Mouse (Mus musculus) embryonic stem cell, embryonic (primary cell): Measurements from ENCODE around the gene Cacng4.

Experiments
- CTCF ChIA-PET, 4 experiments: fragments of 300-600 bp in 2 of 4; fragments of 350-600 bp in 2 of 4; sonication (Branson Sonifier 250); formaldehyde crosslinking; loops; one replicate each; lab custom pipeline; 2022; ENCODE audit warnings: inconsistent platforms in 2 of 4; lab: Charles Lee
- POLR2A ChIA-PET, 4 experiments: fragments of 300-600 bp in 2 of 4; fragments of 350-600 bp in 2 of 4; sonication (Branson Sonifier 250); formaldehyde crosslinking; loops; one replicate each; lab custom pipeline; 2022; ENCODE audit warnings: antibody characterized with exemption in 4 of 4, inconsistent platforms in 1 of 4; lab: Charles Lee

The Cacng4 gene

DNA sequence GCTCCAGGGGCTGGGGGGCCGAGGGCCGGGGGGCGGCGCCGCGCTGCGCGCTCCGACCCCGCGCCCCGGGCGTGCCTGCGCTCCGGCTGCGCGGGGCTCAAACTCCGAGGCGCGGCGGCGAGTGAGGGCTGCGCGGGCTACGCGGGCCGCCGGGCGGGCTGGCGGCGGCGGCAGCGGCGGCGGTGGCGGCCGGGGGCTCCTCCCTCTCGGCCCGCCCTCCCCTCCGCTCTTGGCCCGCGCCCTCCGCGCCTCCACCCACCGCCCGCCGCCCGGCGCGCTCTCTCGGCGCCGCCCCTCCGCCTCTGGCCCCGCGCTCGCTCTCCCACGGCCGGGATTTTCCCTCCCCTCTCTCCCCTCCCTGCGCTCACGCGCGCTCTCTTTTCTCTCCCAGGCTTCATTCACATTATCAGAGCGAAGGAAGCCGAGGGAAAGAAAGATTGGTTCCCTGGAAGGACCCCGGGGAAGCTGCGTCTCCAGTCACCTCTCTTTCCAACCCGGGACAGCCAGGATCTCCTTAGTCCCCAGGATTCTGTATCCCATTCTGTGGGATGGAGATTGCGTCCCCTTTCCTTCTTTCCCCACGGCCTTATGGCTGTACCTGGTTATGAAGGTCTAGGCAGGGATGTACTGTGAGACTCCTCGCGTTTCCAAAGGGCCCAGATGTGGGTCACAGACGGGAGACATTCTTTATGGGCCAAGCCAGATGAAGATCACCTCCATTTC is at the start of gene Cacng4:
Gene Cacng4, minus strand, starts transcription at position 11 of the 723 bp plus-strand sequence.
- ChIA-PET POLR2A (interaction anchor here in 2 of 4 experiments (0.6 to 0.9 kb wide), 2 partner anchors 47 to 120 kb away, joined by 3 read pairs; partner anchors contain the start of gene Cacng5 (in 1 of the 2)), CTCF (interaction anchor here in 2 of 4 experiments (0.6 to 1.8 kb wide), 4 partner anchors 12 to 600 kb away, joined by 3 to 4 read pairs (median 4); no protein-coding TSS in a partner anchor)

- ChIA-PET POLR2A (interaction anchor here in 1 of 4 experiments (0.6 kb wide), 2 partner anchors 26 to 78 kb away, joined by 3 read pairs; no protein-coding TSS in a partner anchor), CTCF (no interaction called here)
Observed at GRCm38 (mm10) chr11:107833351-107834040, 39.1 kb upstream of the Cacng4 start.

- ChIA-PET POLR2A (interaction anchor here in 3 of 4 experiments (0.5 to 1.2 kb wide), 5 partner anchors 11 to 423 kb away, joined by 3 to 4 read pairs (median 3); no protein-coding TSS in a partner anchor), CTCF (interaction anchor here in 1 of 4 experiments (2.0 kb wide), 1 partner anchor 48 kb away, joined by 7 read pairs; no protein-coding TSS in a partner anchor)
Observed at GRCm38 (mm10) chr11:107817196-107817595, 22.8 kb upstream of the Cacng4 start.

- POLR2A ChIA-PET = interaction anchor here in 2 of 4 experiments (0.6 to 1.4 kb wide), 4 partner anchors 16 to 334 kb away, joined by 3 to 5 read pairs (median 4); no protein-coding TSS in a partner anchor
- CTCF ChIA-PET = interaction anchor here in 2 of 4 experiments (0.6 to 2.4 kb wide), 5 partner anchors 17 to 281 kb away, joined by 3 to 9 read pairs (median 4); no protein-coding TSS in a partner anchor
Observed at GRCm38 (mm10) chr11:107812941-107813648, 18.7 kb upstream of the Cacng4 start.

DNA sequence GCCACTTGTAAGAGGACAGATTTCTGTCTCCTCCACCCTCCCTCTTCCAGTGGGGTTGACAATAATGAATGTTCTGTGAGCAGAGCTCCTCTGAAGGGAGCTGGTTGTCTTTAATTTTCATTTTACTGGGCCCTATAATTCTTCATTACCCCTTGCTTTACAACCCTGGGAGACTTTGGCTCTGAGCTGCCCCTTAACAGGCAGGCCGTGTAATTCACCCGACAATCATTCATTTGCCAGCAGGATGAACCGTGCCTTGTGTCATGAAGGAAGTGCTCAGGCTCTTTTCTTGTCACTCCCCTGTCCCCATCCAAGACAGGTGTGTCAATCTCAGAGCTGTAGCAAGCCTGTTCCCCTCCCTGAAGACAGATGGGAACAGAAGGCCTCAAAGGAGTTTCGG is 18.1 kb upstream of the Cacng4 start:
- ChIA-PET POLR2A (interaction anchor here in 2 of 4 experiments (0.6 to 1.4 kb wide), 5 partner anchors 16 to 333 kb away, joined by 3 to 5 read pairs (median 3); no protein-coding TSS in a partner anchor), CTCF (interaction anchor here in 1 of 4 experiments (0.6 to 2.4 kb wide), 3 partner anchors 41 to 280 kb away, joined by 3 to 9 read pairs (median 4); no protein-coding TSS in a partner anchor)

GRCm38 (mm10) chr11:107808508-107808907 is 14.2 kb upstream of the Cacng4 start:
- ChIA-PET POLR2A (interaction anchor here in 1 of 4 experiments (0.6 kb wide), 1 partner anchor 441 kb away, joined by 3 read pairs; no protein-coding TSS in a partner anchor), CTCF (interaction anchor here in 1 of 4 experiments (1.6 kb wide), 1 partner anchor 56 kb away, joined by 3 read pairs; no protein-coding TSS in a partner anchor)

- CTCF ChIA-PET = interaction anchor here in 3 of 4 experiments (0.8 to 1.9 kb wide), 5 partner anchors 10 to 304 kb away, joined by 3 to 4 read pairs (median 3); no protein-coding TSS in a partner anchor
- POLR2A ChIA-PET = no interaction called here
Observed at GRCm38 (mm10) chr11:107806058-107806457, 11.7 kb upstream of the Cacng4 start.

- ChIA-PET CTCF (interaction anchor here in 1 of 4 experiments (0.5 kb wide), 1 partner anchor 243 kb away, joined by 4 read pairs; no protein-coding TSS in a partner anchor), POLR2A (no interaction called here)
Observed at GRCm38 (mm10) chr11:107801946-107802345, 7.6 kb upstream of the Cacng4 start.

GRCm38 (mm10) chr11:107799331-107799730 is 5.0 kb upstream of the Cacng4 start:
- ChIA-PET POLR2A (interaction anchor here in 1 of 4 experiments (0.5 kb wide), 1 partner anchor 212 kb away, joined by 4 read pairs; no protein-coding TSS in a partner anchor), CTCF (interaction anchor here in 1 of 4 experiments (1.3 kb wide), 1 partner anchor 65 kb away, joined by 6 read pairs; no protein-coding TSS in a partner anchor)

GRCm38 (mm10) chr11:107796346-107796745 is 2.0 kb upstream of the Cacng4 start:
- ChIA-PET CTCF (interaction anchor here in 1 of 4 experiments (1.8 kb wide), 1 partner anchor 10 kb away, joined by 4 read pairs; no protein-coding TSS in a partner anchor), POLR2A (interaction anchor here in 2 of 4 experiments (1.4 to 1.6 kb wide), 2 partner anchors 14 to 17 kb away, joined by 3 to 4 read pairs; no protein-coding TSS in a partner anchor)

DNA sequence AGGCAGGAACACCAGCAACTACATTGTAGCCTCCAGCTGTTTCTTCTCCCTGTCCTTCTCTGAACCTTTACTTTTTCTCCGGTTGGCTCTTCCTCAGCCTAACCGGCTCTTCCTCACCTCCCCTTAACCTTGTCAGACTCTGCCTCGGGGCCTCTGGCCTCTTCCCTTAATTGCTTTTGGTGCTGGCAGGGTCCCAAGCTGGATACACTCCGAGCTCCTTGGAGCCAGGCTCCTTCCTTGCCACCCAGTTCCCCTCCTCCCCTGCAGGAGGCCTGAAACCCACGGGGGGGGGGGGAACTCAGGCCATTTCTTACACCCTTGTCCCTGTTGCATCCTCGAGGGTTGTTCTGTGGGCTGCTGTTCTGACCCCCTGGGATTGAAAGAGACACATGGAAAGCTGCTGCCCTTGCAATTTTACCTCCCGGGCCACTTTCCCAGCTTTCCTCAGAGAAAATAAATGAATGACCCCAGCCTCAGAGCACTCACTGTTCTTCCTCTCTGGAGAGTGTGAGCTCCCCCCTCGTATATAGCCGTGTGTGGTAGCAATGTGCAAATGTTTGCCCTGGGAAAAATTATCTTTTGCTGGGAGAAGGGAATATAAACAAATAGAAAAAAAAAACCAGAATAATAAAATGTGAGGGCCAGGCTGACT is 1.2 kb upstream of the Cacng4 start:
- POLR2A ChIA-PET = interaction anchor here in 3 of 4 experiments (0.6 to 1.4 kb wide), 5 partner anchors 15 to 119 kb away, joined by 3 read pairs; partner anchors contain the start of gene Cacng5 (in 1 of the 3)
- CTCF ChIA-PET = interaction anchor here in 3 of 4 experiments (0.6 to 1.8 kb wide), 5 partner anchors 11 to 600 kb away, joined by 3 to 6 read pairs (median 4); no protein-coding TSS in a partner anchor

- POLR2A ChIA-PET = interaction anchor here in 1 of 4 experiments (0.7 kb wide), 1 partner anchor 17 kb away, joined by 5 read pairs; no protein-coding TSS in a partner anchor
Observed at GRCm38 (mm10) chr11:107794103-107794493, 259 bp downstream of the Cacng4 start.

DNA sequence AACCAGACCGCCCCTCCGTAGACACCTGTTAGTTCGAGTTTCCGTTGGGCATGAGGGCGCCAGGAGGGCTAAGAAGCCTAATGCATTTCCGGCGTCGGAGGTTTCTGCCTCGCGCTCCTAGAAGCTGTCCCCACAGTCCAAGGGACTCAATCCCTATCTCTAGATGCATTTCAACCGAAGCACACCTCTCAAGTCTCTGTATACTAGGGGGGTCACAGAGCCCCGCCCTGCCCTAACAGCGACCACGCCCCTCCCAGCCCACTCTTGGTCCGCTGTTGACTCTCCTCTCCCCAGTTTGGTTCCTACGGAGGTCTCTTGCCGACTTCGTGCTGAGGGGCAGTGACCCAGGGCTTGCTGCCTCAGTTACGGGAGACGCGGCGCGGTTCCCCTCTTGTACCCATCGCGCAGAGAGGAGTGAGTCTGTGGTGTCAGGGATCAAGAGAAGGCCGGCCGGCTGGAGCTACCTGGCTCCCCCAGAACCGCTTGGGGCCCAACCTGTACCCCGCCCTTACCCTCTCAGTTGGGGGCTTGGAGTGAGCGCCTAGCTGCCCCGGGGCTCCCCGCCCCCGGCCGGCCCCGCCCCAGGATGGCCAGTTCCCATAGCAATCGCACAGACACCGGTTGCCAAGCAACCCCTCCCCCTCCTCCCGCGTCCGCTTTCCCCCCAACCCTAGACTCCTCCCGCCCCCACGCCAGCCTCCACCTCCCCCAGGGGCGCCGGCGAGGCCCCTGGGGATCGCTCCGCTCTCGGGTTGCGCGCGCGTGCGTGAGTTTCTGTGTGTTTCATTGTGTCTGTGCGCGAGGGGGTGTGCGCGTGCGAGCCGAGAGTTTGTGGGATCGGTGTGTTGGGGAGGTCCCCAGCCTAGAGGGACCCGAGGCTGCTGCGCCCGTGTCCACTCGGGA is 906 bp downstream of the Cacng4 start:
- ChIA-PET POLR2A (interaction anchor here in 1 of 4 experiments (0.7 to 1.5 kb wide), 2 partner anchors 16 to 18 kb away, joined by 4 to 5 read pairs; no protein-coding TSS in a partner anchor), CTCF (interaction anchor here in 2 of 4 experiments (0.6 to 0.7 kb wide), 2 partner anchors 60 to 118 kb away, joined by 3 read pairs; no protein-coding TSS in a partner anchor)

More at GRCm38 (mm10) chr11:107794103-107794493, 259 bp downstream of the Cacng4 start:
- CTCF ChIA-PET = interaction anchor here in 1 of 4 experiments (0.7 kb wide), 1 partner anchor 118 kb away, joined by 3 read pairs; no protein-coding TSS in a partner anchor

GRCm38 (mm10) chr11:107792136-107792535 is 2.2 kb downstream of the Cacng4 start:
- POLR2A ChIA-PET = interaction anchor here in 2 of 4 experiments (0.9 to 1.5 kb wide), 3 partner anchors 17 to 429 kb away, joined by 3 to 4 read pairs (median 4); no protein-coding TSS in a partner anchor
- CTCF ChIA-PET = interaction anchor here in 1 of 4 experiments (0.7 kb wide), 1 partner anchor 36 kb away, joined by 3 read pairs; no protein-coding TSS in a partner anchor

DNA sequence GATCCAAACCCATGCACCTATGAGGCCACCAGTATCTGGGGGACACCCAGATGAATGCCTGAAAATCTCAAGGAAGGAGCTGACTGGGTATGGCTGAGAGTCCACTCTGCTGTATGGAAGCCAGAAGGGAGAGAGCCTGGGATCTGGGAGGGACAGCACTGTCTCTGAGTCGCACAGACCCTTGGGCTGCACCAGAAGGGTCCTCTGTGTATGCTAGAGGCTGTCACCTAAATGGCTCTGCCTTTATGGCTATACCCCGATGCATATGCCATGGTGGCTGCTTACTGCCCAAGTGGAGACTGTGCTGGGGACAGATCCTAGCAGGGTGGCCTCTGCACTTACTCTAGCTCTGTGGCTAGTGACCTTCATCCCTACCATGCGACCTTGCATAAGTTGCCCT is 8.6 kb downstream of the Cacng4 start:
- ChIA-PET POLR2A (interaction anchor here in 2 of 4 experiments (0.7 to 1.0 kb wide), 2 partner anchors 9 to 80 kb away, joined by 3 read pairs; no protein-coding TSS in a partner anchor), CTCF (no interaction called here)
